Mouse (Mus musculus): ENCODE measurements around the gene Tat.

DNA sequence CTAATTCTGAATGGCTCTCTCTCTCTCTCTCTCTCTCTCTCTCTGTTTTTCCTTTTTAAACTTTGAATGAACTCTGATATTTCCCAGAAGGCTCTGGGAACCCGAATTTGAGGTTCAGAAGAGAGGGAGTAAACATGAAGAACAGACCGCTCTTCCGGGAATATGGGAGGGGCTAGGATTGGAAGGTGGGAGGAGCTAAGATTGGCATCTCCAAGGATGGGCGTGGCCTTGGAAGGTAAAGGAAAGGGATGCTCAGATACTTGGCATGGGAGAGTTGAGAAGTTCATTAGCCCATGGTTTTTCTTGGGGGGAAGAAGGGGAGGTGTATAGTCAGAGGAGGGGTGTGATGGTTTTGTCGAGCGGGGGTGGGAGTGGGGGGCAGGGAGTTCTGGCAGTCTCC lies 31.8 kb downstream of the Tat start:
- TF ChIP-seq CTCF (conservative IDR thresholded peaks at IDR 0.05; ENCODE audit: insufficient read depth, insufficient read length, low read depth, low read length) (no peak), POLR2A (IDR thresholded peaks at IDR 0.05; ENCODE audit: low read depth, low read length) (no peak)

Measured in kidney, adult 2 months (tissue).